Comparison of ENCODE assay signal across 12 mouse cellular contexts in the genomic region with DNA sequence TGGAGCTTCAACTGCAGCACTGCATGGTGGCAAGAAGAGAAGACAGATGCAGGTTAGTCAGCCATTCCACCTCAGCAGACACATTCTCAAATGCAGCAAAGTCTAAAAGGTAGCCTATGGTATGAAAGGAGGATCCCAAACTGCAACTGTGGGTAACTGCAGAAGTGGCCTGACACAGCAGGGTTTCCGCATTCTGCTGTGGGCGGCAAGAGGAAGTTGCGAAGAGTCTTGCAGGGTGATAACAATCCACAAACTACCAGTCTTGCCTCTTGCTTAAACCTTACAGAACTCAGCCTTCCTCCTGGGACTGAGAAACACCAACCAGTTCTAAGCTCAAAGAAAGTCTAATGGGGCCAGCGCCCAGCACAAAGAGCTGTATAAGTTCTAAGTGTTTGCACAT.
DNase-seq lines count a peak whose midpoint lies in the region; ATAC-seq and TF ChIP-seq lines count a peak whose summit lies in the region.
"Had no signal": no experiment of that assay in that cellular context is flagged by ENCODE, and none has a peak within 500 bp of the region (broad histone marks: within the 10 kb centered on the region; RNA-seq: fewer than 3 reads in every experiment).

No protein-coding gene starts in this region.

- peak overlapping the region; percentile 90 for H3K27ac ChIP-seq in bone marrow macrophage, adult 2 months (ENCODE audit: insufficient read depth, low read depth, low read length)
- no peak overlapping the region for H3K27ac ChIP-seq in lung, embryonic 14.5 days (ENCODE audit: low read depth)
- H3K27ac ChIP-seq in forebrain, embryonic 16.5 days (ENCODE audit: low read length), result no peak overlapping the region
- no peak overlapping the region for H3K27ac ChIP-seq in midbrain, embryonic 15.5 days
- H3K27ac ChIP-seq: limb, embryonic 13.5 days had no signal

- ATAC-seq in lung, embryonic 14.5 days (ENCODE audit: insufficient read depth), result no peak
- ATAC-seq in forebrain, embryonic 16.5 days, result no peak
- no peak for ATAC-seq in midbrain, embryonic 15.5 days (replicated peaks)

- peaks cover 32% of the 10 kb centered on the region for H3K4me1 ChIP-seq in bone marrow macrophage, adult 2 months (ENCODE audit: control insufficient read depth, insufficient read depth, low read length)
- no peaks in the 10 kb centered on the region for H3K4me1 ChIP-seq in lung, embryonic 14.5 days (ENCODE audit: insufficient read depth)
- no peaks in the 10 kb centered on the region for H3K4me1 ChIP-seq in forebrain, embryonic 16.5 days (replicated peaks; ENCODE audit: control insufficient read depth, insufficient read depth, low read length)
- no peaks in the 10 kb centered on the region for H3K4me1 ChIP-seq in midbrain, embryonic 15.5 days

- H3K27me3 ChIP-seq in lung, embryonic 14.5 days (ENCODE audit: insufficient read depth, low read length), result no peaks in the 10 kb centered on the region
- no peaks in the 10 kb centered on the region for H3K27me3 ChIP-seq in forebrain, embryonic 16.5 days (replicated peaks; ENCODE audit: control insufficient read depth, insufficient read depth, low read length)
- H3K27me3 ChIP-seq in midbrain, embryonic 15.5 days (replicated peaks), result no peaks in the 10 kb centered on the region
- H3K27me3 ChIP-seq: limb, embryonic 13.5 days had no signal

- peak; percentile 75 for DNase-seq in CD4-positive, CD25-positive, alpha-beta regulatory T cell, adult 2 months (ENCODE audit: low read depth, low spot score)
- DNase-seq in lung, embryonic 14.5 days, result peak; percentile 12
- DNase-seq in spleen, adult 12 weeks (ENCODE audit: low spot score), result peak; percentile 10
- no peak for DNase-seq in kidney, postnatal 36 days
- DNase-seq in frontal cortex, postnatal 25 days (ENCODE audit: low spot score in 2 of 2), result no peak
- DNase-seq: cerebellum, adult 9-10 months had no signal

- H3K4me3 ChIP-seq in bone marrow macrophage, adult 2 months (ENCODE audit: insufficient read depth, low read length), result peak overlapping the region; percentile 58
- H3K4me3 ChIP-seq in lung, embryonic 14.5 days (ENCODE audit: low read depth, low read length), result no peak overlapping the region
- no peak overlapping the region for H3K4me3 ChIP-seq in forebrain, embryonic 16.5 days (replicated peaks; ENCODE audit: low read length)
- no peak overlapping the region for H3K4me3 ChIP-seq in midbrain, embryonic 15.5 days
- H3K4me3 ChIP-seq: erythroblast, embryonic 14.5 days; limb, embryonic 13.5 days had no signal

- H3K9ac ChIP-seq in lung, embryonic 14.5 days, result no peak overlapping the region
- no peak overlapping the region for H3K9ac ChIP-seq in forebrain, embryonic 16.5 days (replicated peaks; ENCODE audit: low read depth, low read length)
- no peak overlapping the region for H3K9ac ChIP-seq in midbrain, embryonic 15.5 days
- H3K9ac ChIP-seq: limb, embryonic 13.5 days had no signal

- 70% methylated on average over 4 of the region's 4 CpGs for WGBS in lung, embryonic 14.5 days
- WGBS in forebrain, embryonic 16.5 days, result 95% methylated on average over 4 of the region's 4 CpGs
- 91% methylated on average over 4 of the region's 4 CpGs for WGBS in midbrain, embryonic 15.5 days

- TF ChIP-seq POLR2A in bone marrow macrophage, adult 2 months (IDR thresholded peaks at IDR 0.05; ENCODE audit: borderline replicate concordance, low read depth, low read length), result no peak

- H3K36me3 ChIP-seq in lung, embryonic 14.5 days (ENCODE audit: insufficient read depth), result peaks cover 6% of the 10 kb centered on the region
- H3K36me3 ChIP-seq in forebrain, embryonic 16.5 days (ENCODE audit: control insufficient read depth, insufficient read depth), result no peaks in the 10 kb centered on the region; the same call in 1 of the 2 replicates
- no peaks in the 10 kb centered on the region for H3K36me3 ChIP-seq in midbrain, embryonic 15.5 days (replicated peaks)

- no peak for TF ChIP-seq CTCF in bone marrow macrophage, adult 2 months (IDR thresholded peaks at IDR 0.05; ENCODE audit: low read depth, low read length)
- no peak for TF ChIP-seq CTCF in lung, embryonic 14.5 days (IDR thresholded peaks at IDR 0.05; ENCODE audit: low read depth)

- H3K9me3 ChIP-seq in lung, embryonic 14.5 days (ENCODE audit: low read depth, low read length), result no peaks in the 10 kb centered on the region
- H3K9me3 ChIP-seq in forebrain, embryonic 16.5 days (ENCODE audit: control insufficient read depth, low read length), result no peaks in the 10 kb centered on the region
- H3K9me3 ChIP-seq in midbrain, embryonic 15.5 days, result no peaks in the 10 kb centered on the region
- H3K9me3 ChIP-seq: limb, embryonic 13.5 days had no signal

- no peak overlapping the region for H3K4me2 ChIP-seq in lung, embryonic 14.5 days
- no peak overlapping the region for H3K4me2 ChIP-seq in forebrain, embryonic 16.5 days (ENCODE audit: low read length)
- no peak overlapping the region for H3K4me2 ChIP-seq in midbrain, embryonic 15.5 days
- H3K4me2 ChIP-seq: heart, embryonic 11.5 days; limb, embryonic 13.5 days had no signal

Comparison
In these comparisons a context has a peak if more than half of its experiments do, and no peak if none do; other contexts are left out.
1. DNase-seq: peak in CD4-positive, CD25-positive, alpha-beta regulatory T cell, adult 2 months (single experiment), lung, embryonic 14.5 days (single experiment) and spleen, adult 12 weeks (single experiment); none in kidney, postnatal 36 days (0 of 2) and frontal cortex, postnatal 25 days (0 of 2).